Mouse (Mus musculus): ENCODE measurements around the gene Olfr1156.

Olfr1156 gene

GRCm38 (mm10) chr2:87953000-87953399, at the start of gene Olfr1156:
Olfr1156 (minus strand) TSS chr2:87953100.
- DNase-seq (ENCODE audit: low read depth in 1 of 2, low spot score in 2 of 2) = no peak

GRCm38 (mm10) chr2:87989813-87990212, 36.9 kb upstream of the Olfr1156 start, which contains the start of gene Olfr1158:
Olfr1158 (plus strand) TSS chr2:87990113.
- no peak for DNase-seq (ENCODE audit: low read depth in 1 of 2, low spot score in 2 of 2)

- DNase-seq (ENCODE audit: low read depth in 1 of 2, low spot score in 2 of 2) = no peak
Measured at GRCm38 (mm10) chr2:87974563-87974962, 21.7 kb upstream of the Olfr1156 start, which contains the start of gene Olfr74. Olfr74 (minus strand) TSS chr2:87974663.

- DNase-seq (ENCODE audit: low read depth in 1 of 2, low spot score in 2 of 2) = no peak
Measured at GRCm38 (mm10) chr2:87968199-87968598, 15.3 kb upstream of the Olfr1156 start, which contains the start of gene Olfr1157. Olfr1157 (minus strand) TSS chr2:87968299.

GRCm38 (mm10) chr2:87945037-87945436, 7.9 kb downstream of the Olfr1156 start, which contains the start of gene Olfr1155:
Olfr1155 (minus strand) TSS chr2:87945137.
- no peak for DNase-seq (ENCODE audit: low read depth in 1 of 2, low spot score in 2 of 2)

GRCm38 (mm10) chr2:87905066-87905465, 47.8 kb downstream of the Olfr1156 start, which contains the start of gene Olfr1154:
Olfr1154 (minus strand) TSS chr2:87905166.
- DNase-seq (ENCODE audit: low read depth in 1 of 2, low spot score in 2 of 2) = no peak
